Mouse (Mus musculus): ENCODE results near the gene Ccl9. TPM values are rescaled to one million over a fixed set of nuclear protein-coding genes. Genes with fewer than 3 reads are reported as not detected.

Gene Ccl9
- polyA plus RNA-seq, 1 experiment from 2014 or later, result 1.5 TPM

GRCm38 (mm10) chr11:83576927-83577555, 1.4 kb downstream of the Ccl9 start:
- no peak overlapping the region for H3K4me2 ChIP-seq (replicated peaks)
- H3K4me1 ChIP-seq, result no peaks in the 10 kb centered on the region
- H3K9me3 ChIP-seq, result no peaks in the 10 kb centered on the region
- H3K27me3 ChIP-seq, result no peaks in the 10 kb centered on the region
- H3K4me3 ChIP-seq, result no peak overlapping the region
- no peak overlapping the region for H3K9ac ChIP-seq (replicated peaks)
- 90% methylated on average over 4 of the region's 4 CpGs for WGBS
- no peak for ATAC-seq (ENCODE audit: low FRiP score, low read depth)
- H3K27ac ChIP-seq (replicated peaks), result no peak overlapping the region
- H3K36me3 ChIP-seq, result no peaks in the 10 kb centered on the region

GRCm38 (mm10) chr11:83572834-83573233, 5.6 kb downstream of the Ccl9 start:
- no peak overlapping the region for H3K4me2 ChIP-seq (replicated peaks)
- H3K27me3 ChIP-seq, result no peaks in the 10 kb centered on the region
- no peaks in the 10 kb centered on the region for H3K4me1 ChIP-seq
- no peak overlapping the region for H3K4me3 ChIP-seq
- no peak for ATAC-seq (ENCODE audit: low FRiP score, low read depth)
- no peaks in the 10 kb centered on the region for H3K9me3 ChIP-seq
- H3K36me3 ChIP-seq, result no peaks in the 10 kb centered on the region
- H3K27ac ChIP-seq (replicated peaks), result no peak overlapping the region
- H3K9ac ChIP-seq (replicated peaks), result no peak overlapping the region
- WGBS, result 77% methylated on average over 9 of the region's 9 CpGs

DNA sequence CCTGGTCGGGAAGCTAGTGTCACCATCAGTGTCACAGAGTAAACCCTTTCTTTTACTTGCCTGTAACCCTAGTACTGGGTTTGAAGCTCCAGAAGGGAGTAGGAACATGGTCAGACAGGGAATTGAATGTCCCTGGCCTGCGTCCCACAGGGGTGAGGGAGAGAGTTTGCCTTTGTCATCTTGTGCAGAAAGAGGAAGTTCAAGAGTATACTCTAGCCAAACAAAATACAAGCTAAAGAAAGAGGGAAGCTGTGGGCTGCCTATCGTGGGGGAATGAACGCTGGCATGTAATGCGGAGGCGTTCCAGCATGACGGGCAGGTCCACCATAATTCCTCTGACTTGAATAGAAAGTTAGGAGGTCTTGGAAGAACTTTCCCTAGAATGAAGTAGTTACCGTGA, 6.2 kb downstream of the Ccl9 start:
- H3K36me3 ChIP-seq, result no peaks in the 10 kb centered on the region
- WGBS, result 93% methylated on average over 8 of the region's 8 CpGs
- no peak overlapping the region for H3K9ac ChIP-seq (replicated peaks)
- H3K9me3 ChIP-seq, result no peaks in the 10 kb centered on the region
- H3K4me1 ChIP-seq, result no peaks in the 10 kb centered on the region
- H3K27ac ChIP-seq (replicated peaks), result no peak overlapping the region
- no peaks in the 10 kb centered on the region for H3K27me3 ChIP-seq
- H3K4me3 ChIP-seq, result no peak overlapping the region
- ATAC-seq (ENCODE audit: low FRiP score, low read depth), result no peak
- no peak overlapping the region for H3K4me2 ChIP-seq (replicated peaks)

DNA sequence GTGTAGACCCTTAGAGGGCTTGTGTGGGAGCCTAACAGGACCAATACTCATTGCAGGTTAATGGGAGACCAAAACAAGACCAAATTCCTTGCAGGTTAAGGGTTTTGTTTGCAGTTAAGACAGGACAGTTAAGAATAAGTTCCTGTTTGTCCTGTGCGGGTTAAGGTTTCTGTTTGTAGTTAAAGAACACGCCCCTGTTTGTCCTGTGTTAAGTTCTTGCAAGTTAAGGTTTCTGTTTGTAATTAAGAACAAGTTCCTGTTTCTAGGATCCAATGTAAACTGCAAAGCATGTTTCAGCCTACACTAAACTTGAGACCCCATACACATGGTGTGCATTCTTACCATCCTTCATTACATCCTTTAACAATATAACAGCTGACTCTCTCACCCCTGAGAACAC, 8.2 kb downstream of the Ccl9 start:
- Histone ChIP-seq H3K4me2 (replicated peaks) (no peak overlapping the region), H3K9ac (replicated peaks) (no peak overlapping the region), H3K4me3 (no peak overlapping the region), H3K9me3 (no peaks in the 10 kb centered on the region), H3K27me3 (no peaks in the 10 kb centered on the region), H3K27ac (replicated peaks) (no peak overlapping the region), H3K36me3 (no peaks in the 10 kb centered on the region), H3K4me1 (no peaks in the 10 kb centered on the region)
- 89% methylated on average over 2 of the region's 2 CpGs for WGBS
- ATAC-seq (ENCODE audit: low FRiP score, low read depth), result no peak

DNA sequence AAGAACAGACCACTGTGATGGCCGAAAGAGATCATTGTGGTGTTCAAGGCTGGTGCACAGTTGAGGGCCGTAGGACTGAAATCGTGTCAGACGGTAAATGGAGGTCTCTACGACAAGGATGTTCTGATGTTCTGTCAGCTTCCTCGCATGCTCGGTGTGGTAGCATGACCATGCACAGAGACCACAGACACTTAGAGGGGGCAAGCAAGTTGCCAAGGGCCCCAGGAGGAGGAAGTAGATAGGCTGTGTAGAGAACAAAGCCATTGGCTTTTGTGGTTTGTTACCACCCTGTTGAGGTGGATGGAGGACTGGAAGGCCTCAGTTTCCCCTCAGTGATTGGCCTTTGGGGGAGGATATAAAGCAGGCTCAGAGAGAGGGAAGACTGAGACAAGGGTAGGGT, 9.2 kb downstream of the Ccl9 start:
- Histone ChIP-seq H3K4me2 (replicated peaks) (no peak overlapping the region), H3K27ac (replicated peaks) (no peak overlapping the region), H3K9ac (replicated peaks) (no peak overlapping the region), H3K4me3 (no peak overlapping the region), H3K4me1 (no peaks in the 10 kb centered on the region), H3K27me3 (no peaks in the 10 kb centered on the region), H3K9me3 (no peaks in the 10 kb centered on the region), H3K36me3 (no peaks in the 10 kb centered on the region)
- 95% methylated on average over 7 of the region's 7 CpGs for WGBS
- no peak for ATAC-seq (ENCODE audit: low FRiP score, low read depth)

DNA sequence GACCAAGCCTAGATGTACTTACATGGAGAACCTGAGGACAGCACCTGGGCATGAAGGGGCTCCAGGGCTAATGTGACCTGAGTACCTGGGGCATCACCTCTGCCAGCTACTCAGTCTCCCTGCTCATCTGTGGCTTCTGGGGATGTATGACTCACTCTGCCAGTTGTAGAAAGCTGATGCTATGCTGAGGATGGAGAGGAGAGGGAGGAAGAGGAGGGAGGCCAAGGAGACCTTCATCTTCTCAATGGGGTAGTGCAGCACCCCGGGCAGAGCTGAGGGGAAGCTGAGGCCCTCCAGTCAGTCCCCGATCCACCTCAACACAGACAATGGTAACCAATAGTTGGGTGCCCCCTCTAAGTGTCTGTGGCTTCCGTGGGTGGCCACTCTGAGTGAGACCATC, 9.7 kb downstream of the Ccl9 start:
- Histone ChIP-seq H3K27ac (replicated peaks) (no peak overlapping the region), H3K9me3 (no peaks in the 10 kb centered on the region), H3K9ac (replicated peaks) (no peak overlapping the region), H3K36me3 (no peaks in the 10 kb centered on the region), H3K4me1 (no peaks in the 10 kb centered on the region), H3K4me3 (no peak overlapping the region), H3K27me3 (no peaks in the 10 kb centered on the region), H3K4me2 (replicated peaks) (no peak overlapping the region)
- ATAC-seq (ENCODE audit: low FRiP score, low read depth), result no peak
- WGBS, result 94% methylated on average over 3 of the region's 3 CpGs

DNA sequence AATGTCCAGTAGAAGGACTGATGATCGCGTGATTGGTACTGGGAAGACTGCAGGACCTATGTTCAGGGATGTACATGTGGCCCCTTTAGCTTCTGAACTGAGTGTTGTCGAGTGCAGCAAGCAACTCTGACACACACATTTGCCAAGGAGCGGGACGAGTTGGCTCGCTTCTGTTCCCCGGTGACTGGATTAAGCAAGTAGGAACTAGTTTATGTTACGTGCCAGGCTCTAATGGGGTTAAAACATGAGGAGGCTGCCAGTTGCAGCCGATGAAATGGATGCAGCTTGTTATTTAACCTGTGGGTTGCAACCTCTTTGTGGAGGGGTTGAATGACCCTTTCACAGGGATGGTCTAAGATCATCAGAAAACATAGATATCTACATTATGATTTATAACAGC, 10.4 kb downstream of the Ccl9 start:
- WGBS, result 92% methylated on average over 9 of the region's 9 CpGs
- no peak overlapping the region for H3K9ac ChIP-seq (replicated peaks)
- H3K27me3 ChIP-seq, result no peaks in the 10 kb centered on the region
- no peaks in the 10 kb centered on the region for H3K36me3 ChIP-seq
- ATAC-seq (ENCODE audit: low FRiP score, low read depth), result no peak
- no peak overlapping the region for H3K27ac ChIP-seq (replicated peaks)
- H3K4me2 ChIP-seq (replicated peaks), result no peak overlapping the region
- H3K4me1 ChIP-seq, result no peaks in the 10 kb centered on the region
- no peak overlapping the region for H3K4me3 ChIP-seq
- H3K9me3 ChIP-seq, result no peaks in the 10 kb centered on the region

- no peak for ATAC-seq (ENCODE audit: low FRiP score, low read depth)
- 68% methylated on average over 7 of the region's 7 CpGs for WGBS
- H3K4me3 ChIP-seq, result no peak overlapping the region
These were observed 11.1 kb downstream of the Ccl9 start for GRCm38 (mm10) chr11:83567311-83567710.

GRCm38 (mm10) chr11:83566617-83567016, 11.8 kb downstream of the Ccl9 start:
- H3K4me1 ChIP-seq, result no peaks in the 10 kb centered on the region
- H3K27ac ChIP-seq (replicated peaks), result no peak overlapping the region
- no peak overlapping the region for H3K4me3 ChIP-seq
- no peak overlapping the region for H3K4me2 ChIP-seq (replicated peaks)
- H3K9me3 ChIP-seq, result no peaks in the 10 kb centered on the region
- no peaks in the 10 kb centered on the region for H3K36me3 ChIP-seq
- no peaks in the 10 kb centered on the region for H3K27me3 ChIP-seq
- no peak overlapping the region for H3K9ac ChIP-seq (replicated peaks)
- ATAC-seq (ENCODE audit: low FRiP score, low read depth), result no peak

More at GRCm38 (mm10) chr11:83567311-83567710, 11.1 kb downstream of the Ccl9 start:
- Histone ChIP-seq H3K27me3 (no peaks in the 10 kb centered on the region), H3K27ac (replicated peaks) (no peak overlapping the region), H3K4me2 (replicated peaks) (no peak overlapping the region), H3K4me1 (no peaks in the 10 kb centered on the region), H3K36me3 (no peaks in the 10 kb centered on the region), H3K9ac (replicated peaks) (no peak overlapping the region), H3K9me3 (no peaks in the 10 kb centered on the region)

- Histone ChIP-seq H3K4me2 (replicated peaks) (no peak overlapping the region), H3K9ac (replicated peaks) (no peak overlapping the region), H3K4me3 (no peak overlapping the region), H3K9me3 (no peaks in the 10 kb centered on the region), H3K36me3 (no peaks in the 10 kb centered on the region), H3K27ac (replicated peaks) (no peak overlapping the region), H3K4me1 (no peaks in the 10 kb centered on the region), H3K27me3 (no peaks in the 10 kb centered on the region)
- no peak for ATAC-seq (ENCODE audit: low FRiP score, low read depth)
- 72% methylated on average over 2 of the region's 2 CpGs for WGBS
These were observed 14.7 kb downstream of the Ccl9 start for GRCm38 (mm10) chr11:83563754-83564153.

DNA sequence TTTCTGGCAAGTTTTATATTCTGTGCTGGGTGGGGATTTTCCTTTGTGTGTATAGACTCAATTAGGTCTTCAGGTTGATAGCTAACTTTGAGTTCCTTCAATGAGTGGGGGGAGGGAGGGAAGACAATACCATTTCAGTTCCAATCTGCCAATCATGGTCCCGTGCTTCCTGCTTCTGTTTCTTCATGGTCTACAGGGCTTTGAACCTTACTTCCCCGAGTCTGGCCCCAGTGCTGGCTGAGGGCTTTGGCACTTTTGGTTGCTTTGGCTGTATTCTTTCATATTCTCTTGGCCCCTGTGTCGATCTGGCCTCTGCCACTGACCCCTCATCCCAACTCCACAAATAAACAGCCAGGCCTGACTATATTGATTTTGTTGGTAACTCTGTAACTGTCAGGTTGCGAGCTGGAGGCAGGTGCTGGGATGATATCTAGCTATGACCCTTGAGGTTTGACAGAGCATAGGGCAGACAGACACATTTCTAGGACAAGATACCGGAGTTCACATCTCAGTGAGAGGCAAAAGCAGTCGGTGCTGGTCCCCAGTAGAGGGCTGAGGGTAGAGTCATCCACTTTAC, 16.0 kb downstream of the Ccl9 start:
- Histone ChIP-seq H3K4me3 (no peak overlapping the region), H3K27ac (replicated peaks) (no peak overlapping the region), H3K9ac (replicated peaks) (no peak overlapping the region), H3K27me3 (no peaks in the 10 kb centered on the region), H3K4me2 (replicated peaks) (no peak overlapping the region), H3K4me1 (no peaks in the 10 kb centered on the region), H3K36me3 (no peaks in the 10 kb centered on the region), H3K9me3 (no peaks in the 10 kb centered on the region)
- WGBS, result 77% methylated on average over 6 of the region's 6 CpGs
- ATAC-seq (ENCODE audit: low FRiP score, low read depth), result no peak

DNA sequence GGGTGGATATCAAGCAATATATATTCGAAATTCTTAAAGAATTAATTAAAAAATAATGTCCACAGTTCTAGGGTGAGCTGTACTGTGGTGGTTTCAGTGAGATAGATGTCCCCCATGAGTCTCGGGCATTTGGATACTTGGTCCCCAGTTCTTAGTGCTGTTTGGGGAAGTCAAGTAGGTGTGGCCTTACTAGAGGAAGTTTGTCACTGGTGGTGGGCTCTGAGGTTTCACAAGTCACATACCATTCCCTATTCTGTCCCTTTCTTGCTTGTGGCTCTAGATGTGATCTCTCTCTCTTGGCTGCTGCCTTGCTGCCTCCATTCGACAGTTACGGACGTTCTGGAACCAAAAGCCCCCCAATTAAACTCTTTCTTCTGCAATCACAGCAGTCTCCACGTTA, 18.0 kb downstream of the Ccl9 start:
- Histone ChIP-seq H3K9ac (replicated peaks) (no peak overlapping the region), H3K27ac (replicated peaks) (no peak overlapping the region), H3K36me3 (no peaks in the 10 kb centered on the region), H3K4me1 (no peaks in the 10 kb centered on the region), H3K27me3 (no peaks in the 10 kb centered on the region), H3K4me3 (no peak overlapping the region), H3K9me3 (no peaks in the 10 kb centered on the region), H3K4me2 (replicated peaks) (no peak overlapping the region)
- no peak for ATAC-seq (ENCODE audit: low FRiP score, low read depth)
- 78% methylated on average over 6 of the region's 6 CpGs for WGBS

DNA sequence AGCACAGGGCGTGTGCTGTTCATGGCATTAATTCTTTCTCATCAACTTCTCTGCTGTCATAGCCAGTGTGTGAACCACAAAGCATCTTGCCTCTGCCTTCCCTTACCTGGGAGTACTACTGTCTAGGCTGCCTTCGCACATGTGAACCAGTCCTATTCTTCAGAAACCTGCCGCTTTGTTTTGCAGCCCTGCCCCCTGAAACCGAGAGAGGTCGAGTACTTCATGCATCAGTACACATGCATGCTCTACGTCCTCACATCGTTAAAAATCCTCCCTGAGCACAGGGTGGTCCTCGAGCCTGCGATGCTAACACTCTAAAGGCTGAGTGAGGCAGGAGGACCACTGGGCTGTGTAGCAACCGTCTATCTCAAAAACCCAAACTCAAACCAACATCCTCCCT, 21.4 kb downstream of the Ccl9 start:
- WGBS, result 50% methylated on average over 10 of the region's 10 CpGs
- H3K9ac ChIP-seq (replicated peaks), result no peak overlapping the region

More for the DNA sequence above, 21.4 kb downstream of the Ccl9 start:
- Histone ChIP-seq H3K4me2 (replicated peaks) (no peak overlapping the region), H3K36me3 (no peaks in the 10 kb centered on the region), H3K4me3 (no peak overlapping the region), H3K27me3 (no peaks in the 10 kb centered on the region), H3K27ac (replicated peaks) (no peak overlapping the region), H3K9me3 (no peaks in the 10 kb centered on the region), H3K4me1 (no peaks in the 10 kb centered on the region)
- ATAC-seq (ENCODE audit: low FRiP score, low read depth), result no peak
